Mouse (Mus musculus) R1 (cell line): ENCODE data around the gene Itgav.

ENCODE experiments used
- DNase-seq: peaks from one replicate; pipeline ENCODE4 v3.0.0-alpha.2; 2018; ENCODE audit warnings: low read depth, low spot score

Gene Itgav

DNA sequence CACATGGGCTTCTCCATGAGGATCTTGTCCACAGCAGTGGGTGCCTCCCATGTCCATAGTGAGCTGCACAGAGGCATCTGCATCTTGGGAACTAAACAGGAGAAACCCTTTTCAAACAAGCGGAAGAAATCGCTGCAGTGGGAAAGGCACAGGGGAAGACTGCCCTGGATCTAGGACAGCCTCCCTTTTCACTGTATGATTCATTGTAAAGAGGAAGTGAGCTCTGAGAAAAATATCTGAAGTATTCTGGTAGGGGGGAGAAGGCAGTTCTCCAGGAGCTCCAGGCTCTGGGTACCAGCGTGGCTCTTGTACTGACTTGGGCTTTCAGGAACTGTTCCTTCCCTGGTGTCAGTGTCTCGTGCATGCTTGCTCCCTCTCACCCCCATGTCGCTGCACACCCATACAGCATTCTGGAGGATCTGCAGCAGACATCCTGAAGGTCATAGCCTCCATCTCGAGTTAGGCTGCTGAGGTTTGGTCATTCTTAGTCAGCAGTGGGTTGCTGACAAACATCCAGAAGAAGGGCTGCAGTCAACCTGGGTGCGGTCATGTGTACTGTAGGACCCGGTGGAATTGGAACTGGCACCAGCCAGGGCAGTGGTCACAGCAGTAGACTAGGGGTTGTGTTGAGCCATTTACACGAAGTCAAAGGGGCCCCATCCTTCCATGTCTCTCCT lies 20.2 kb downstream of the Itgav start:
- no peak for DNase-seq

DNA sequence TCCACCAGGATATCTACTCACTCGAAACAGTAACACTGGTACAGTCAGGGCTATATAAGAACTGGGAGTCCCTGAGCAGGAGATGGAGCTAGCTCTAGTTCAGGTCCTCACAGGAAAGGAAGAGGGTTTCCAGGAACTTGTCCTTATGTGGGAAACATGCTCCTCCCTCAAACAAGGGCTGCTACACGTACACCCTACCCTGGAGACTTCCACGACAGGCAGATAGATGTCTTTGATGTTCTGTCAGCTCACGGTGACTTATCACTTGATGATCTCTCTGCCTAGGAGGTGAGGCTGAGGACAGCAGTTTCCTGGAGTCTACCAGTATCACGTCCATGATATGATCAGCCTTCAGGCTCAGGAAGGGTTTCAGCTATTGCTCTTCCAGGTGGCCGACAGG lies 21.1 kb downstream of the Itgav start:
- no peak for DNase-seq

DNA sequence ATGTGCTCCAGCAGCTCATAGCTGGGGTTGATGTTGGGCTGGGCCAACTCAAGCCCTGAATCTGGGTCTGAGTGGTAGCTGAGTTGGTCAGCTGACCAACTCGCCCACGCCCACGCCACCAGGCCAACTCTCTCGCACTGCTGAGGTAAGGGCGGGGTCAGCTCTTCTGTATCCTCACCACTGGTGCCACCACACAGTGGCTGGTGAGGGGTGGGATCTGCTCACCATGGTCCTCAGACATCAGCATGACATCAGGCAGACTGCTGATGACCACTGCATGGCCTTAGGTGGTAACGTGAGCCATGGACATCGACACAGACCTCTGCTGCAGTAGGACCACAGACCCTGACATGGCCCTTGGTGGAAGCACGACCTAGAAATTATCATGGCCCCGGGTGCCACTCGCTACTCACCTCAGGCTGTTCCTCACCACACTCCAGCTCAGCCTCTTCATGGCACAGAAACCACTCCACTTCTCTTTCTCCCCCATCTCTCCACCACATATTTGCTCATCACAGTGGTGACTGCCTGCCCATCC lies 24.5 kb downstream of the Itgav start:
- DNase-seq: peak; percentile 56

DNA sequence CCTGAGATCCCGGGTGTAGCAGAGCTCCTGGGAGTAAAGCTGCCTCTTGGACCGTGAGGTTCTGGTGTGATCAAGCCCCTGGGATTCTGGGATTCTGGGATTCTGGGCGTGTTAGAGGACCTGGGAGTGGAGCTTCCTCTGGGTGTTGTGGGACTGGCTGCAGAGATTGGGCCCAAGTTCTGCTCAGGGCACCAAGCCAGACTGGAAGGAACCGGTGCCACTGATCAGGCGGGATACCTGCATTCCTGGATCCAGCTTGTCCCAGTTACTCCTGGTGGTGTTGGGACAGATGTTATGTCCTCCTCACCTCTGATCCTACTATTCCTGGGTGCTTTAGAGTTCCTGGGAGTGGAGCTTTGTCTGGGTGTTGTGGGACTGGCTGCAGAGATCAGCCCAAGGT lies 28.8 kb downstream of the Itgav start:
- peak; percentile 20 for DNase-seq

DNA sequence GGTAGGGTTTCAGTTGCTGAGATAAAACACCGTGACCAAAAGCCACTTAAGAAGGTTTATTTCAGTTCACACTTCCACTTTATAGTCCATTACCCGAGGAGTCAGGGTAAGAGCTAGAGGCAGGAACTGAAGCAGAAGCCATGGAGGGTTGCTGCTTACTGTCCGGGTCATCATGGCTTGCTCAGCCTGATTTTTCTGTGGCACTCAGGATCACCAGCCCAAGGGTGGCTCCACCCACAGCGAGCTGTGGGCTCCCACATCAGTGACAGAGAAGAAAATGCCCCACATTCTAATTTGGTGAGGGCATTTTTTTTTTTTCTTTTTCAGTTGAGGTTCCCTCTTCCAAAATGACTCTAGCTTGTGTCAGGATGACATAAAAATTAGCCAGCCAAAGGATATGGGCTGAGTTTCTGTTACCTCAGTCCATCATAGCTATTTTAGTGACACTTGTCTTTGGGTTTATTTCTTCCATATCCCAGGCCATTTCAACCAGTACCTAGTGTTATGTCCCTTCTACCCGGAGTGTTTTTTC lies 30.2 kb downstream of the Itgav start:
- no peak for DNase-seq

DNA sequence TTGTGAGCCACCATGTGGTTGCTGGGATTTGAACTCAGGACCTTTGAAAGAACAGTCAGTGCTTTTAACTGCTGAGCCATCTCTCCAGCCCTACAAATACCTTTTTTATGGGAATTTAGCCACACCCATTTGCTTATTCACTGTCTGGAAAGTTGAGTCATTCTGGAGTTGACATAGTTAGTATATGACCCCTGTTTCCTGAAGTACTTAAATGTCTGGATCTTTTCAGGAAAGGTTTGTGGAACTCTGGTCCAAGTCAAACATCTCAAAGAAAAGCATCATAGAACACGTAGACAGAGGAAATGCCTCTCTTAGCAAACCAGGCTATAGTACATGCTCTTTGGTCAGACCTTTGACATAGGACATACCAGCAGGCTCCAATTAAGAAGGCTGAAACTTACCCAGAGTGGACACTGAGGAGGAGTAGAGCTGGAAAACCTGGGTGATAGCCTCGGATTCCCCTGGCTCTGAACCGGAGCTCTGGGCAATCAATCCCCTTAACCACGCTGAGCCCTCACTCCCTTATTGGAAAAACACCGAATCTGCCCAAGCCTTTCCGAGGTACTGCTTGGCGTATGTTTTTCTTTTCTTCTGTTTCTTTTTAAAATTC lies 34.5 kb downstream of the Itgav start:
- peak; percentile 25 for DNase-seq

DNA sequence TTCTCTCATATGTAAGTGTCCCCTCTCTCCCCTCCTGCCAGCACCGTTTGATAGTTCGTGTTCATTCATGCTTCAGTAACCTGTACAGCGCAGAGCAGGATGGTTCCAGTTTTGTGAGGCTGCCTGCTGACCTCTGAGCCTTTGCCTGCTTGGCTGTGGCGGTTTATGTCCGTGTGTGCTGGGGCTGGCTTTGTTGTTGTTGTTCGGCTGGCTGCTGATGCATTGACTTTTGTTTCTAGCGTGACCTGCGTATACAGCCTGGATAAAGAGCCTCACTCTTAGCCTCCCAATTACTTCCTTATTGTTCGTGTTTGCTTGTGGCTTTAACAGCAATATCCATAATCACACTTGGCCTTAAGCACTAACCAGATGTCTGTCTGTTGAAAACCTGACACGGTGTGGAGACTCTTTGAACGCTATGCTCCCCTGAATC lies 35.0 kb downstream of the Itgav start:
- peak; percentile 54 for DNase-seq

DNA sequence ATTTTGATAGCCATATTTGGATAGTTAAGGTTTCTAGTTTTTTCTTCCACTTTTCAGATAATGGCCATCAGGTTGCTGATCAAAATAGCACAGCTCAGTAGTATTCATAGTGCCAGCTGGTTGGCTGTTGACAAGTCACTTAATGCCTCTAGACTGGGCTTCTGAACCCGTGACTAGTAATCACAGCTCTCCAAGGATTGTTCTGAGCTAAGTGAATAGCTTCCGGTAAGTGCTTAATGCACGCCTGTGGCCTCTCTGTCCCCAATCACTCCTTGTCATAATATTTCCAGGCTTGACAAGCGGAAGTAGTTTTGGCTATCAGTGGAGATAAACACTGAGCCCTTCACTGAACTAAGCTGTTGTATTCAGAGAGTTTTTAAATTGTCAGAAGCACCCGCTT lies 35.5 kb downstream of the Itgav start:
- peak; percentile 21 for DNase-seq

DNA sequence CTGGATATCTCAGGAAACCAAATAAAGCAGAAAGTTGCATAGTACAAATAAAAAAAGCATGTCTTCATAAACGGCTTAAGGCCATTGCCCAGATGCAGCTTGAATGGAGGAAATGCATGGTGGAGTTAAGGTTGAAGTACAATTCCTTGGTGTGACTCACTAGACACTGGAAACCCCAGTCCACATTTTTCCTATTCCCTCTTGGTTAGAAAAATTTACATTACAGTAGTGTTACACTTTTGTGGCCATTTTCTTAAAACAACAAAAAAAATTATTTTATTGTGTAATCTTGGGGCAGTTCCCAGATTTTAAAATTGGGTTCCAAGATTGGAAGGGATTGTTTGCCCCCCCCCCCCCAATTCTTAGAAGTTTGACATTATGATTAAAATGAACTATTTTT lies 35.9 kb downstream of the Itgav start:
- DNase-seq: no peak

DNA sequence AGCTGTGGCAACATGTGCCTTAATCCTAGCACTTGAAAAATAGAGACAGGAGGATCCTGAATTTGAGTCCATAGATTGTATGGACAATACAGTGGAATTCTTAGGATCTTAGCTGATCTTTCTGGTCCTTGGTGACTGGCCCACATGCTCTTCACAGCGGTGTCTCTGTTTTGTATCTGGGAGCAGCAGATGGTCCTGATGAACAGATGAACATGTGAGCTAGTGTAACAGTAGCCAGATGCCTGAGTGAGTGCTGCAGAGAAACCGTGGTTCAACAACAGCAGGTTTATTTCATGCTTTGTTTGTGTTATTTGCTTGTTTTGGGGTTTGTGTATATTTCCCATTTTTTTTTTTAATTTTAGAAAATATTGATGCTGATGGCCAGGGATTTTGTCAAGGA lies 37.3 kb downstream of the Itgav start:
- no peak for DNase-seq

DNA sequence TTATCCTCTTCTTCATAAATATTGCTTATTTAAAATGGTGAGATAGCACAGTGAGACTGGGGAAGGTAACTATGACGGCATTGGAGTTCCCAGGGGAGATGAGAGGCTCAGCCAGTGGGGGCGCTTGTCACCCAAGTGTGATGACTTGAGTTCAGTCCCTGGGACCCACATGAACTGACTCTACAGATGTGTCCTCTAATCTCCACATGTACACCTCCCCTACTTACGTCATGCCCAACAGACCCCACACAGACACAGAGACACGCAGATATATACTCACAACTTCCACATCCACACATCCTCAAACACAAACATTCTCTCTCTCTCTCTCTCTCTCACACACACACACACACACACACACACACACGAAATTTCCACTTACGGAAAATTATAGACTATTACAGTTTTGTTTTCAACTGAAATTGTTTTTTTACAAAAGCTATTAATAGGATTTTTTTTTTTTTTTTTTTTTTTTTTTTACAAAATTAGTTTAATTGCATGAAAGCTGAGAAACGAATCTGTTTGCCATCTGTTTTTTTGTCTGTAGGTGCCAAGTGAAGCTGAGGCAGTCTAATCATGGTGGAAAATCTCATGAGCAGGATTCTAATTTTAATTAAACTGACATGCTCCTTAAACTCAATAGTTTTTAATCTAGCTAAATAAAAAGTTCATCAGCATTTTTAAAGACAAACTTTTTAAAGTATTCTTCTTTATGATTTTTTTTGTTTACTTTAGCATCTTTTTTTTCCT lies 38.1 kb downstream of the Itgav start:
- DNase-seq: no peak

DNA sequence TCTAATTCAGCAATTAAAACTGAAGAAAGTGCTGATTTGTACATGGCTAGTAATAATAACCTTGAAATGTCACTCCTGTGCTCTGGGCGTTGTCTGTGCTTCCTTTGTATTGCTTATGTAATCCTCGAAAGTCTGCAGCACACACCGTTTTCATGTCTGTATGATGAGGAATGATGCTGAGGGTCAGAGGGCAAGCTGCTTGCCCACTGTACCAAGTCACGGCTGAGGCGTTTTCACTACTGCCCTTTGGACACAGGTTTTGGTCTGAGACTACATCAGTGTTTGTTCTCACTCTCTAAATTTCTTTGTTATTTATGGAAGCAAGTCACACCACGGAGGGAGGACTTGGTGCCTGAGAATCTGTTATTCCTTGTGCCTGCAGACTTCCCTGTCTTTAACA lies 41.9 kb downstream of the Itgav start:
- DNase-seq: no peak

DNA sequence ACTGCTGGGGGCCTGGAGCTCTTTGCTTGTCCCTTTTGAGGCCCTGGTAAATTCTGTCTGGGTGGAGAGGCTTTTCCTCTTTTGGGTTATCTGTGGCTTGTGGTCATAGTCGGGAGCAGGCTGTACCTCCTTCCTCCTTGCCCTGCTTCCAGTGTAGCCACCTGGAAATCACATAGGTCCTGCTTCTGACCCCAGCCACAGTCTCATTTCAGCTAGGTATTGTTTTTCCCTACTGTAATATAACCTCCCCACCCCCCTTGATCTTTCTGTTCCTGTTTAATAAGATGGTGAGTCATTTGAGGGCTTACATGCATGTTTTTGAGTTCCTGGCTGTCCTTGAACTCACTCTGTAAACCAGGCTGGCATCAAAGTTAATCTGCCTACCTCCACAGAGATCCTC lies 42.7 kb downstream of the Itgav start:
- no peak for DNase-seq

DNA sequence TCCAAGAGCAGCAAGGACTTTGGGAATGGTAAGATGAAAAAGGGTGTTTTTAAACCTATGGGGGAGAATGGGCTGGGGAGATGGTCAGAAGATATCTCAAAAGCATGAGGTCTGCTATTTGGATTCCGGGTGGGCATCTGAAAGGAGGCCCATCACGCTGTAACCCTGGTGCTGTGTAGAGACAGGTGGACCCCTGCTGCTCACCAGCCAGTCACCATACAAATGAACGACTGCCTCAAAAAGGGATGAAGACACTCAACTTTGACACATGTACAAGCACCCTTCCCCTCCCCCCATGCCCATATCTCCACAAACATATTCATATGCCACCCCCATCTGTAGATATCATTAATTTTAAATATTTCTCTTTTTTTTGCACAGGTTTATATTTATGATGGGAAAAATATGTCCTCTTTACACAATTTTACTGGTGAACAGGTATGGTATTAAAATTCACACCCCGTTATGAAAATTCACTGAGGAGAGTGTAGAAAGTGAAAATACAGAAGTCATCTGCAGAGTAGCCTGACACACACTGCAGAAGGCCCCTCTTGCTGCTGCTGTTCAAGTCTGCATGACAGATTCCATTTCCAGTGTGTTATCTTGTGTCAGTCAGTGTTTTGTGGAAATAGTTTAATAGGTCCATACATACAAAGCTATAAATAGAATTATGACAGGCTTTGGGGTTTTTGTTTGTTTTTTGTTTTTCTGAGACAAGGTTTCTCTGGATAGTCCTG lies 44.3 kb downstream of the Itgav start:
- no peak for DNase-seq

DNA sequence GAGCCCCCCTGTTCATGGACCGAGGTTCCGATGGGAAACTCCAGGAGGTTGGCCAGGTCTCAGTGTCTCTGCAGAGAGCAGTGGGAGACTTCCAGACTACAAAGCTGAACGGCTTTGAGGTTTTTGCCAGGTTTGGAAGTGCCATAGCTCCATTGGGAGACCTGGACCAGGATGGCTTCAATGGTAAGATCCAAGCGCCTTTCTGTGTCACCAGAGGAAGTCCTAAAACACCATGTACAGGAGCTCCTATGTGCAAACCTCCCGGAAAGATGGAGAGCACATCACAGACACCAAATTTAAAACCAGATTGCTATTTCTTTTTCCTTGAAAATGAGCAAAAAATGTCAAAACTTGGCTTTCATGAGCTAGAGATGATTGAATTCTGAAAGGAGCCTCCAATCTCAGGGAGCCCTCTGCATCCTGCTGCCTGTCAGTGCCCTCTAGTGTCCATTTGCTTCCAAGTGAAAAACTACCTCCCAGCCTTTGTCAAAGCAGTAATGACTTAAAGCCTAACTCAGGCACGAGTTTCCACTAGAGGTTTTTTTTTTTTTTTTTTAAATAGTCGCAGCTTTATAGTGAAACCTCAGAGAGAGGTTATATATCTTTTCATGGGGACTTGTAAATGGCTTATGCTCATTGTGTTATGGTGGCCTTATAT lies 47.1 kb downstream of the Itgav start:
- DNase-seq: peak; percentile 71

DNA sequence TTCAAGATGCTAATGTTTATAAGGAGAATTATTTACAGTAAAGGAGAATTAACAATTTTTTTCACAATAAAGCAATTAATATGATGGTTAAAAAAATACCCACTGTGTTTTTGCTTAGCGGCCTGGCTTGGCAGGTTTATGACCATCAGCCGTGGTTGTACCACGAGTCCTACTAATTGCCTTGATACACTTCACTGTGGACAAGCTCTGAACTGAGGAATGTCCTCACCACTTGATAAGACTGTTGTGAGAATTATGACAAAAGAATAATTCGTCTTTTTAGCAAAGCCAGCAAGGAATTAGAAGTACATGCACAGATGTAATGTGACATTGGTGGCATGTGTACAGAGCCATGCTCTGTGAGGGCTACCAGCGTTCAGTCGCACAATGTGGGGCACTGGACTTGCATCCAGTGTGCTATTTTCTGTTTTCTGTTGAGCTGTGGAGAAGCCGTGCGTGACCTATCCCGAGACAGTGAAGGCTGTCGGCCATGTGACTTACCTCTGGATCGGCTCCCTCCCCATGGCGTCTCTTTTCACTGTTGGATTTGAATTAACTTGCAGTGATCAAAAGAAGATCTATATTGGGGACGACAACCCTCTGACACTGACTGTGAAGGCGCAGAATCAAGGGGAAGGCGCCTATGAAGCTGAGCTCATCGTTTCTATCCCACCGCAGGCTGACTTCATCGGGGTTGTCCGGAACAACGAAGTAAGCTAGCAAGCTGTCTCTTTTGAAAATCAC lies 67.3 kb downstream of the Itgav start:
- no peak for DNase-seq

DNA sequence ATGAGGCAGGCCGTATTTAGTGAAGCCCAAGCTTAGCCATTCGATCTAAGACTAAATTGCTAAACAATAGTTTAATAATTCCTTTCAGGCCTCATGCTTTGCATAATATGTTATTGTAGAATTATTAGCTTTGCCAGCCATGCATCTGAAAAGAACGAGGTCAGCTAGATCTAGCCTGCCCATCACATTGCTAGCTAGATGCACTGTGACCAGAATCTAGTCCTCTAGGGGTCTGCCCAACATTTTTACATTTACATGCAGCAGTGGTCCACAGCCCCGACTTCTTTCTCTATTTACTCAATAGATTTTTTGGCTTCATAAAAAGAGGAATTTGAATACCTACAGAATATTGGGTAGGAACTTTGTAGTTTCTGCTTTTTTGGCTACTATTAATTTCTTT lies 67.9 kb downstream of the Itgav start:
- DNase-seq: no peak

DNA sequence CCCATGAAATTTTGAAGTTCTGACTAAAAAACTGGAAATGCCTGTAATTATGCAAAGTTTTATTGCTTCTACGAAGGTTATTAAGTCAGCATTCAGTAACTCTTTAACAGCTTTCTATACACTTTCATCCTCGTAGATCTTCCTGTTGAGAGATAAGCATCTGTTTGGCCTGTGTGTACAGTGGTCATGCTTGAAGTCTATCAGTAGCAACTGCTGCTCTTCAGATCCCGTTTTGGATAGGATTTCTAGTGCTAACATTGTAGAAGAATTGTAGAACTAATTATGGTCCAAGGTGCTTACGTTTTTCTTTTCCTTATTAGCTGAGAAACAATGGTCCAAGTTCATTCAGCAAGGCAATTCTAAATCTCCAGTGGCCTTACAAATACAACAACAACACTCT lies 71.6 kb downstream of the Itgav start:
- no peak for DNase-seq

DNA sequence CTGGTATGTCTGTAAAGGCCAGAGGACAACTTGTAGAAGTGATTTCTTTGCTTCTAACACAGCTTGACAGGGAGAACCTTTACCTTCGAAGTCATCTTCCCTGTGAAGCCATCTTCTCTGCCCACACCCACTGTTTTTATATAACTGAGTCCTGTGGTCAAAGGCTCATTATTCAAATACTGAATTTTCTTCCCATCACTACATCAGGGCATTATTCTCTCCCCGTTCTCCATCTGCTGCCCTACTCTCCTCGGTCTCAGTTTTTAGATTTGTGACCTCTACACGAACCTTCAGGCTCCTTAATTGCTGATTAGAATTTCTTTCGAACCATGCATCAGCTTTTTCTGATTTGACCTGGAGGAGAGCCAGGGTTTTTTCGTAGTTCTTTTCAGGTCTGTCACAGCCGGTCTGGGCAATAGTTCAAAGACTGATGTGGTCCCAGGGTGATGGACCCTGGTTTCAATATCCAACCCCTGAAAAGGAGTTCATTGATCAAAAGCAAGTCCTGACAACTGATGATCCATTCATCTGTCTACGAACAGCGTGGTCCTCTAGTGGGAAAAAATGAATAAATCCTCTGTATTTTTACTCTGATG lies 73.8 kb downstream of the Itgav start:
- no peak for DNase-seq
